Mouse (Mus musculus): ENCODE results near the gene Arsa. TPM values are rescaled to one million over a fixed set of nuclear protein-coding genes. Genes with fewer than 3 reads are reported as not detected.

Arsa gene
- total and polyA plus RNA-seq, 3 experiments: 9.1 to 28.1 TPM; not detected in 1

GRCm38 (mm10) chr15:89473370-89473769 lies 3.9 kb downstream of the Arsa start:
- H3K9ac ChIP-seq (ENCODE audit: control insufficient read depth, low read depth, low read length, poor library complexity, severe bottlenecking): no peak overlapping the region
- TF ChIP-seq ZNF384 (IDR thresholded peaks at IDR 0.05; ENCODE audit: low read depth, low read length): no peak
- TF ChIP-seq MXI1 (IDR thresholded peaks at IDR 0.05; ENCODE audit: low read depth, low read length): no peak
- no peak for TF ChIP-seq TAL1 (IDR thresholded peaks at IDR 0.05; ENCODE audit: low read length)
- TF ChIP-seq MYC (IDR thresholded peaks at IDR 0.05; ENCODE audit: low read depth, low read length): no peak
- TF ChIP-seq NRF1 (IDR thresholded peaks at IDR 0.05; ENCODE audit: insufficient read depth, low read depth, low read length, poor library complexity, severe bottlenecking): no peak
- TF ChIP-seq SIN3A (IDR thresholded peaks at IDR 0.05; ENCODE audit: low read length): no peak
- TF ChIP-seq POLR2AphosphoS5 (IDR thresholded peaks at IDR 0.05; ENCODE audit: borderline replicate concordance, low read depth, low read length): no peak
- no peak for TF ChIP-seq MEF2A (IDR thresholded peaks at IDR 0.05; ENCODE audit: extremely low read depth, insufficient replicate concordance, low read depth, low read length, poor library complexity, severe bottlenecking)
- no peak for TF ChIP-seq POLR2A (IDR thresholded peaks at IDR 0.05; ENCODE audit: control insufficient read depth in 1 of 2, insufficient read depth in 1 of 2, low read depth in 1 of 2, low read length in 2 of 2, poor library complexity in 1 of 2)
- TF ChIP-seq BHLHE40 (IDR thresholded peaks at IDR 0.05; ENCODE audit: borderline replicate concordance, low read depth, low read length): no peak
- TF ChIP-seq KAT2A (conservative IDR thresholded peaks at IDR 0.05; ENCODE audit: low read depth, low read length): no peak
- TF ChIP-seq TBP (IDR thresholded peaks at IDR 0.05; ENCODE audit: low read depth, low read length): no peak
- TF ChIP-seq MAZ (IDR thresholded peaks at IDR 0.05; ENCODE audit: low read depth, low read length): no peak
- no peak for TF ChIP-seq ZMIZ1 (IDR thresholded peaks at IDR 0.05; ENCODE audit: low read depth, low read length)
- no peak for TF ChIP-seq UBTF (IDR thresholded peaks at IDR 0.05; ENCODE audit: borderline replicate concordance, insufficient read depth, low read depth, low read length)
- no peak for TF ChIP-seq ZC3H11A (IDR thresholded peaks at IDR 0.05; ENCODE audit: low read depth, low read length)
- no peak for TF ChIP-seq CTCF (IDR thresholded peaks at IDR 0.05 in 2 of 3, conservative IDR thresholded peaks at IDR 0.05 in 1 of 3; ENCODE audit: control insufficient read depth in 1 of 3, insufficient read depth in 1 of 3, low read depth in 2 of 3, low read length in 3 of 3, poor library complexity in 1 of 3, severe bottlenecking in 1 of 3)
- H3K27me3 ChIP-seq (ENCODE audit: control insufficient read depth in 1 of 2, insufficient read depth in 2 of 2, low read length in 2 of 2): no peaks in the 10 kb centered on the region
- H3K9me3 ChIP-seq (replicated peaks; ENCODE audit: insufficient read depth, low read length): no peaks in the 10 kb centered on the region
- H3K4me1 ChIP-seq (ENCODE audit: control insufficient read depth in 1 of 2, insufficient read depth in 2 of 2, low read length in 2 of 2): peaks cover 0 to 9% of the 10 kb centered on the region in 2 experiments; a peak in 2 of 4 replicates
- no peak overlapping the region for H3K4me3 ChIP-seq (ENCODE audit: control insufficient read depth in 1 of 2, insufficient read depth in 1 of 2, low read depth in 2 of 2, low read length in 2 of 2)
- H3K27ac ChIP-seq (ENCODE audit: control insufficient read depth, low read depth, low read length): no peak overlapping the region
- DNase-seq (ENCODE audit: low read depth, low spot score): no peak
- no peaks in the 10 kb centered on the region; the same call in 1 of the 2 replicates for H3K79me2 ChIP-seq (ENCODE audit: control insufficient read depth, insufficient read depth, low read length, poor library complexity)
- no peaks in the 10 kb centered on the region for H3K36me3 ChIP-seq (ENCODE audit: control insufficient read depth in 1 of 2, insufficient read depth in 2 of 2, low read length in 2 of 2)

DNA sequence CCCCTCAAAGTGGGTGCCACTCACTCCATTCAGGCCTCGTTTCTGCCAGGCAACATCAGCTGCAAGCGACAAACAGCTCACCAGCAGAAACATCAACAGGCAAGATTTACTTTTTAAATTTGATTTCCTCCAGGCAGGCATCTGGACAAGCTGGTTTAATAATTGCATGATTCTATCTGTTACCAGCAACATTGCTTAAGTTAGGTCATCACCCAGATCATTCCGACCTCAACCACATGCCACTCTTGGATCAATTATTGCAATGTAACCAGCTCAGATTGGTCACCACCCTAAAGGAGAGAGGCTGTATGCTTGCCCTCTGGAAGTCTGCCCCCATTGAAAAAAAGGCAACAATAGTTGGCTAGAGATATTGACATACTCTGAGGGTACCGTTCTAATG lies 5.7 kb downstream of the Arsa start:
- no peak overlapping the region for H3K27ac ChIP-seq (ENCODE audit: control insufficient read depth, low read depth, low read length)
- no peak overlapping the region for H3K4me3 ChIP-seq (ENCODE audit: control insufficient read depth in 1 of 2, insufficient read depth in 1 of 2, low read depth in 2 of 2, low read length in 2 of 2)
- H3K4me1 ChIP-seq (ENCODE audit: control insufficient read depth in 1 of 2, insufficient read depth in 2 of 2, low read length in 2 of 2): peaks cover 0 to 6% of the 10 kb centered on the region in 2 experiments; a peak in 1 of 4 replicates
- H3K9me3 ChIP-seq (replicated peaks; ENCODE audit: insufficient read depth, low read length): no peaks in the 10 kb centered on the region
- no peak overlapping the region for H3K9ac ChIP-seq (ENCODE audit: control insufficient read depth, low read depth, low read length, poor library complexity, severe bottlenecking)
- H3K27me3 ChIP-seq (ENCODE audit: control insufficient read depth in 1 of 2, insufficient read depth in 2 of 2, low read length in 2 of 2): no peaks in the 10 kb centered on the region; a peak in 1 of 4 replicates
- no peak for DNase-seq (ENCODE audit: low read depth, low spot score)
- no peak for TF ChIP-seq USF1 (IDR thresholded peaks at IDR 0.05; ENCODE audit: low read depth, low read length)
- no peak for TF ChIP-seq ZMIZ1 (IDR thresholded peaks at IDR 0.05; ENCODE audit: low read depth, low read length)
- TF ChIP-seq UBTF (IDR thresholded peaks at IDR 0.05; ENCODE audit: borderline replicate concordance, insufficient read depth, low read depth, low read length): no peak
- TF ChIP-seq SMC3 (IDR thresholded peaks at IDR 0.05; ENCODE audit: low read depth, low read length): no peak
- no peak for TF ChIP-seq GABPA (IDR thresholded peaks at IDR 0.05; ENCODE audit: low read depth, low read length)
- no peak for TF ChIP-seq TBP (IDR thresholded peaks at IDR 0.05; ENCODE audit: low read depth, low read length)
- no peak for TF ChIP-seq KAT2A (conservative IDR thresholded peaks at IDR 0.05; ENCODE audit: low read depth, low read length)
- no peak for TF ChIP-seq ZNF384 (IDR thresholded peaks at IDR 0.05; ENCODE audit: low read depth, low read length)
- no peak for TF ChIP-seq USF2 (IDR thresholded peaks at IDR 0.05; ENCODE audit: borderline replicate concordance in 1 of 2, insufficient read depth in 1 of 2, low read depth in 1 of 2, low read length in 2 of 2)
- TF ChIP-seq BHLHE40 (IDR thresholded peaks at IDR 0.05; ENCODE audit: borderline replicate concordance, low read depth, low read length): no peak
- no peak for TF ChIP-seq MEF2A (IDR thresholded peaks at IDR 0.05; ENCODE audit: extremely low read depth, insufficient replicate concordance, low read depth, low read length, poor library complexity, severe bottlenecking)
- no peak for TF ChIP-seq POLR2AphosphoS2 (IDR thresholded peaks at IDR 0.05; ENCODE audit: low read length)
- TF ChIP-seq MAZ (IDR thresholded peaks at IDR 0.05; ENCODE audit: low read depth, low read length): no peak
- TF ChIP-seq RCOR1 (IDR thresholded peaks at IDR 0.05; ENCODE audit: low read depth, low read length): no peak
- TF ChIP-seq CHD2 (IDR thresholded peaks at IDR 0.05; ENCODE audit: low read length): no peak
- H3K79me2 ChIP-seq (ENCODE audit: control insufficient read depth, insufficient read depth, low read length, poor library complexity): no peaks in the 10 kb centered on the region; the same call in 1 of the 2 replicates
- H3K36me3 ChIP-seq (ENCODE audit: control insufficient read depth in 1 of 2, insufficient read depth in 2 of 2, low read length in 2 of 2): no peaks in the 10 kb centered on the region

All from MEL (cell line).